Mouse (Mus musculus): ENCODE measurements around the gene Cdip1.
"Not testable (repeated sequence)": the region's sequence is repeated elsewhere in the genome, so short reads cannot be mapped to it uniquely, and the experiment has no call there.

The Cdip1 gene

DNA sequence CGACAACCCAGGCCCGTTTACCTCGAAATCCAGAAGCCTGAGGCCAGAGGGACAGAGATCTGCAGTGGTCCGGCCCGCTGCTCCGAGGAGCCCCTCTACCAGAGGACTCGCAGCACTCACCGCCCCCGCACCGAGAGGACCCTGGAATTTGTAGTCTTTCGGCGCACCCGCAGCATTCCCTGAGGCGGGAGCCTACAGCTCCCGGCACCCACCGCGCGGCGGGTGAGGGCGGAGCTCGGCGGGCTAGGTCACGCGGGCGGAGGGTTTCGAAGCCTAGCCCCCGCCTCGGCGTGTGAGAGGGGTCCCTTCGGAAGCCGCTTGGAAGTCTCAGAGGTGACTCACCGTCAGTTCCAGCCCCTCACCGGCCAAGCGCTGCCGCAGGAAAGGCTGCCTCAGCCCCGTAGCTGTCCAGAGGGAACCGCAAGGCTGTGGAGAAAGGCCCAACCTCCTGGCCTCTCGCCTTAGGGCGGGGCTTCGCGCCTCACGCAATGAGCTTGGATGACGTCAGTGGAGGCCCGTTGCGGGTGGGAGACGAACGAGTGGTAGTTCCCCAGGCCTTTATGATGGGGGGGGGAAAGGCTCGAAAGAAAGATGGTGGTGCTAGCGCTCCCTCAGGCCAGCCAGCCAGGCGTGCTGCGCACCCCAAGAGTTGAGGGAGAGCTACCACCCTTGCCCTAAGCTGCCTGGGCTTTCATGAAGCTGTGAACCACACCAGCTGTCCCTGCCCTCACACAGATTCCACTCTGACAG lies at the start of gene Cdip1:
Gene Cdip1, minus strand, starts transcription at position 483 of the 750 bp plus-strand sequence.
- peak; percentile 84 for DNase-seq (ENCODE audit: low read depth, low spot score)

GRCm38 (mm10) chr16:4839552-4839951 lies 49.5 kb upstream of the Cdip1 start:
- no peak for DNase-seq (ENCODE audit: low read depth, low spot score)

DNA sequence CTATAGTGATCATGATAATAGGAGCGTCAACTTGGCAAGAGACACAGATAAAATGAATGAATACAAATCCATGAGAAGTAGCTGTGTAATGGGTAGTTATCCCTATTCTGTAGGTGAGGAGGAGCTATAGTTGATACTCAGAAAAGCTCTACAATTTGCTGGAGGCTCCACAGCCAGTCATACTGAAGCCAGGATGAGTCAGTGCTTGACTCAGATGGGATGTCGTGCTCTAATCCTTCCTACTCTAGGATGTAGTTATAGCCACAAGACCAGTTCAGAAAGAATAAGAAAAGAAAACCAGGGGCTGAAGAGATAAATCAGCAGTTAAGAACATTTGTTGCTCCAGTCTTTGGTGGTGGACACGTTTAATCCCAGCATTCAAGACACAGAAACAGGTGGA lies 47.5 kb upstream of the Cdip1 start:
- DNase-seq (ENCODE audit: low read depth, low spot score): no peak

DNA sequence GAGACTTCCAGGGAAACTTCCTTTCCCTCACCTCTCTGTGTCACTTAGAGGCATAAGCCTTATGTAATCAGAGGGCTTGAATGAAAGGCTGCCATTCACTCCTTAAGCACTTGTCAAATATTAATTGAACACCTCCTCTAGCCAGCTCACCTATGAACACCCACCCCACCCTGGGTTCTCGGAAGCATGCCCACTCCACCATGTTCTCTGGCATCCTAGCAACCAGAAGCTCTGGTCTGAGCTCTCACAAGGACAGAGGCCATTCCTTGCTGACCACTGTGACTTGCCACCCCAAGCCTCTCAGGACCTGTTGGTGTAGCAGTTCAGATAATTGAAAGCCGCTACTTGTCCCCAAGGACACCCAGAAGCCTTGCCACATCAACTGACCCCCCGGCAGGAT lies 45.1 kb upstream of the Cdip1 start, which contains the start of gene 4930562C15Rik:
Gene 4930562C15Rik, plus strand, starts transcription at position 226 of the 400 bp plus-strand sequence.
- no peak for DNase-seq (ENCODE audit: low read depth, low spot score)

GRCm38 (mm10) chr16:4833858-4834257 lies 43.8 kb upstream of the Cdip1 start:
- DNase-seq (ENCODE audit: low read depth, low spot score): no peak

- no peak for DNase-seq (ENCODE audit: low read depth, low spot score)
These were observed 41.7 kb upstream of the Cdip1 start for GRCm38 (mm10) chr16:4831650-4832419.

DNA sequence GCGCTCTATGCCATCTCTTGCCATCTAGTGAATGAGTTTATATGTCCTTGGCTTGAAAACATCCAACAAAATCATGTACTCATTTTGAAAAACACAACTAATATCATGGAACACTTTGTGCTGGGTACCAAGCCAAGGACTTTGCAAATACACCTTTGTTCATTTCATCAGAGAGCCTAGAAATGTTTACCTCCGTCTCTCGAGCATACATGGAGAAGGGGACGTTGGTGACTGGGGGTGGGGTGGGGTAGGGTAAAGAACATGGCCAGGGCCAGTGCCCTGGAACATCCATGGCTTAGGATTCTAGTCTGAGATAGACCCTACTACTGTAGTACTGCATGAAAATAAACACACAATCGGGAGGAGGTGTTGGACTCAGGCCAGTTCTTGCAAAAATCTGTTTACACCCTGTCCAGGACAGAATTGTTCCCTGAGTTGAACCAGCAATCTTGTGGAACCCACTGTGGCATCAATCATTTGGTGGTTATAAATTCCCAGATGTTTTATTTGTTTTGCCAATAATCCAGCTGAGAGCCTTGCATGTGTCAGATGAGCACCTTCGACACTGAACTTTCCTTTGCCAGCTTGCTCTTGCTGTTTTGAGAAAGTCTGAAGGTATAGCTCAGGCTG lies 39.3 kb upstream of the Cdip1 start:
- no peak for DNase-seq (ENCODE audit: low read depth, low spot score)

- DNase-seq (ENCODE audit: low read depth, low spot score): no peak
These were observed 37.5 kb upstream of the Cdip1 start for GRCm38 (mm10) chr16:4827639-4828038.

- not testable (repeated sequence) for DNase-seq (ENCODE audit: low read depth, low spot score)
These were observed 34.4 kb upstream of the Cdip1 start for GRCm38 (mm10) chr16:4824466-4824865.

GRCm38 (mm10) chr16:4818349-4818748 lies 28.3 kb upstream of the Cdip1 start:
- no peak for DNase-seq (ENCODE audit: low read depth, low spot score)

GRCm38 (mm10) chr16:4796631-4797030 lies 6.5 kb upstream of the Cdip1 start:
- DNase-seq (ENCODE audit: low read depth, low spot score): no peak

DNA sequence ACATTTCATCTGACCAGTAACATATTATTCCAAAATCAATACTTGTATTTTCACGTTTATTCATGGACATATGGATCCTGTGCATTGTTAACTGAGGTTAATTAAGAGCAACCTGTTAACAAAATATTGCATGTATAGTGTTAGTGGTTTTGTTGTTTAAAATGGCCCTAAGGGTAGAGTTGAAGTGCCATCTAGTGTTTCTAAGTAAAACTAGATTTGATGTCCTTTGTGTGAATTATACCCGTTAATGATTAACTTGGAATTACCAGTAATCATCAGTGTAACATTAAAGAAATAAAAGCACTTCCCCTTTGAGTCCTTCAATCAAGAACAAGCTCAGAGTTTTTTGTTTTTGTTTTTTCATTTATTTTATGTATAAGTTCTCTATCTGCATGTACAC lies 1.2 kb upstream of the Cdip1 start:
- no peak for DNase-seq (ENCODE audit: low read depth, low spot score)

- no peak for DNase-seq (ENCODE audit: low read depth, low spot score)
These were observed 752 bp downstream of the Cdip1 start for GRCm38 (mm10) chr16:4789311-4789768.

DNA sequence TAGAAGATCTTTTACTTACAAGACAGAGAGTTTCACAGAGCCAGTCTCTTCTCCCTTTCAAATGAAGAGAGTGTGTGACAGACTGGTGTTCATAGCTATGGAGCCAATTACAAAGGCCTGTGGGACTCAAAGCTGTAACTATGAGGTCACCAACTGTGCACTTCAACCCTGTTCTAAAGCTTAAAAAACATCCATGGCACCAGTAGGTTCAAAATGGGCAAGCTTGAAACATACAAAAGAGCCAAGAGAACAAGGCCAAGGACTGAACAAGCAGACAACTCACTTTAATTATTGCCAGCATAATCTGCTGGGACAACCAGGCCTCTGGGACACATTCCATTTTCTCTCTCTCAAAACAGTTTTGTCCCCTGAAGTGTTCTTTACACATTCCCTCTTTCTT lies 1.9 kb downstream of the Cdip1 start:
- no peak for DNase-seq (ENCODE audit: low read depth, low spot score)

- DNase-seq (ENCODE audit: low read depth, low spot score): no peak
These were observed 4.4 kb downstream of the Cdip1 start for GRCm38 (mm10) chr16:4785706-4786105.

GRCm38 (mm10) chr16:4782515-4782914 lies 7.6 kb downstream of the Cdip1 start:
- DNase-seq (ENCODE audit: low read depth, low spot score): no peak

GRCm38 (mm10) chr16:4781524-4782196 lies 8.4 kb downstream of the Cdip1 start:
- DNase-seq (ENCODE audit: low read depth, low spot score): no peak

- no peak for DNase-seq (ENCODE audit: low read depth, low spot score)
These were observed 11.2 kb downstream of the Cdip1 start for GRCm38 (mm10) chr16:4778940-4779339.

DNA sequence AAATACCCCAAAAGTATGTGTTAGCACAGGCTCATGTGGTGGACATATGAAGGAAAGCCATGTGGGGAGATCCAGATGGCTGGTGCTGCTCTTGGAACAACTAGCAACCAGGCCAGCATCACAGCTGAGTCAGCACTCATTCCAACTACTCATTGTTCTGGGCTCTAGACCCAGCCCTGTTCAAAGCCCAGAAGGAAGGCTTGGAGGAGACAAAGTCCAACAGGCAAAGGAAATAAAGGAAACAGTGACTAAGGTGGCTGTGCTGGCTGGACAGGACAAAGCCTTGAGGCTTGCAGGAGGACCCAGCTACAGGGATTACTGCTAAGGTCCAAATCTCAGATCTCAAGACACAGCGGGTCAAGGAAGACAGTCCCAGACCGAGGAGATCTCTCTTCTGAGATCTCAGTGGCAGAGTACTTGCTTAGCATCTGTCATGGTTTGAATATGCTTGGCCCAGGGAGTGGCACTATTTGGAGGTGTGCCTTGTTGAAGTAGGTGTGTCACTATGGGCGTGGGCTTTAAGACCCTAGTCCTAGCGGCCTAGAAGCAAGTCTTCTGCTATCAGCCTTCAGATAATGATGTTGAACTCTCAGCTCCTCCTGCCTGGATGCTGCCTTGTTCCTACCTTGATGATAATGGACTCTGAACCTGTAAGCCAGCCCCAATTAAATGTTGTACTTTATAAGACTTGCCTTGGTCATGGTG lies 12.0 kb downstream of the Cdip1 start:
- DNase-seq (ENCODE audit: low read depth, low spot score): no peak

- DNase-seq (ENCODE audit: low read depth, low spot score): no peak
These were observed 12.8 kb downstream of the Cdip1 start for GRCm38 (mm10) chr16:4777171-4777904.
